Mouse (Mus musculus) G1E (cell line): ENCODE data around the gene Idh1. TPM values are rescaled to one million over a fixed set of nuclear protein-coding genes. Genes with fewer than 3 reads are reported as not detected.

Source experiments
- ATAC-seq: 2 replicates; pipeline ENCODE4 v1.8.0; 2016; ENCODE audit warnings: mild to moderate bottlenecking; ENCODE audit not compliant: insufficient number of reproducible peaks, poor library complexity, low FRiP score, severe bottlenecking; ENCODE audit errors: extremely low read depth
- DNase-seq: peaks from one replicate; pipeline ENCODE4 v3.0.0; 2012; ENCODE audit warnings: low spot score
- H3K27me3 ChIP-seq: 2 replicates; pipeline ENCODE4 v1.6.1; 2012; ENCODE audit warnings: mild to moderate bottlenecking, low read length, inconsistent platforms; ENCODE audit not compliant: insufficient read depth
- H3K36me3 ChIP-seq: replicated peaks from 2 replicates; pipeline ENCODE3; 2012; ENCODE audit warnings: mild to moderate bottlenecking, inconsistent platforms
- H3K4me1 ChIP-seq: 2 replicates; pipeline ENCODE4 v1.6.1; 2012; ENCODE audit warnings: low read depth, low read length, inconsistent platforms, mixed read lengths; ENCODE audit not compliant: insufficient read depth
- H3K4me3 ChIP-seq: 2 replicates; pipeline ENCODE4 v1.5.1; 2012; ENCODE audit warnings: low read depth, mild to moderate bottlenecking, inconsistent platforms, low read length, moderate library complexity, mixed read lengths
- H3K9me3 ChIP-seq: replicated peaks from 2 replicates; pipeline ENCODE4 v1.6.1; 2012; ENCODE audit warnings: inconsistent platforms
- CTCF ChIP-seq: IDR thresholded peaks from 2 replicates; pipeline ENCODE4 v1.5.1; 2012; ENCODE audit warnings: low read depth, low read length, inconsistent platforms, mixed read lengths
- GATA1 ChIP-seq: IDR thresholded peaks from 2 replicates; pipeline ENCODE4 v1.6.1; 2012; ENCODE audit warnings: borderline replicate concordance, low read length, inconsistent platforms, mixed read lengths
- GATA2 ChIP-seq: IDR thresholded peaks from 2 replicates; pipeline ENCODE4 v1.6.1; 2012; ENCODE audit warnings: low read depth, low read length, inconsistent platforms, borderline replicate concordance
- POLR2AphosphoS5 ChIP-seq: IDR thresholded peaks from 2 replicates; pipeline ENCODE4 v1.6.1; 2012; ENCODE audit warnings: low read depth, low read length, inconsistent platforms; ENCODE audit not compliant: insufficient replicate concordance
- TAL1 ChIP-seq: conservative IDR thresholded peaks from 2 replicates; pipeline ENCODE4 v1.6.1; 2012; ENCODE audit warnings: low read depth, low read length, inconsistent platforms, mixed read lengths
- polyA plus RNA-seq: library from polyadenylated mRNA; stranded (reverse); fragments of >175 nt; gene quantifications from 2 replicates; pipeline ENCODE4 v1.2.3, GENCODE M21; 2012
- total RNA-seq, 2 experiments: library from RNA; stranded (forward) in 1 of 2; stranded (reverse) in 1 of 2; fragments of 200-1000 nt in 1 of 2; fragments of >200 nt in 1 of 2; fragmentation: Nextera tagmentation in 1 of 2; gene quantifications; 2 replicates each; pipeline ENCODE4 v1.2.3; 2014 to 2017

Idh1 gene
- total and polyA plus RNA-seq, 3 experiments: 1.9 to 111 (median 29.9) TPM

- Histone ChIP-seq H3K27me3 (no peaks in the 10 kb centered on the region), H3K4me1 (no peaks in the 10 kb centered on the region), H3K4me3 (no peak overlapping the region), H3K36me3 (peaks cover 59% of the 10 kb centered on the region), H3K9me3 (no peaks in the 10 kb centered on the region)
- no peak for ATAC-seq
- DNase-seq: no peak
- TF ChIP-seq POLR2AphosphoS5 (no peak), GATA2 (no peak), GATA1 (no peak), TAL1 (no peak), CTCF (no peak)
Observed at GRCm38 (mm10) chr1:65217567-65217966, 31.3 kb upstream of the Idh1 start.

GRCm38 (mm10) chr1:65213214-65213613 is 26.9 kb upstream of the Idh1 start:
- DNase-seq (no peak), ATAC-seq (no peak)
- peaks cover 6% of the 10 kb centered on the region for H3K9me3 ChIP-seq
- no peaks in the 10 kb centered on the region for H3K27me3 ChIP-seq
- no peaks in the 10 kb centered on the region for H3K4me1 ChIP-seq
- no peak for TF ChIP-seq TAL1
- H3K4me3 ChIP-seq: no peak overlapping the region
- H3K36me3 ChIP-seq: peaks cover 64% of the 10 kb centered on the region

- DNase-seq (no peak), ATAC-seq (no peak; the same call in 1 of the 2 replicates)
- no peaks in the 10 kb centered on the region for H3K9me3 ChIP-seq
- no peaks in the 10 kb centered on the region for H3K27me3 ChIP-seq
- no peak for TF ChIP-seq GATA1
- H3K4me3 ChIP-seq: no peak overlapping the region
- H3K36me3 ChIP-seq: peaks cover 81% of the 10 kb centered on the region
- no peaks in the 10 kb centered on the region for H3K4me1 ChIP-seq
Observed at GRCm38 (mm10) chr1:65204299-65204698, 18.0 kb upstream of the Idh1 start.

GRCm38 (mm10) chr1:65198861-65199260 is 12.6 kb upstream of the Idh1 start:
- no peak overlapping the region for H3K4me3 ChIP-seq
- no peak for ATAC-seq
- DNase-seq: no peak
- TF ChIP-seq CTCF (no peak), GATA1 (no peak), GATA2 (no peak), POLR2AphosphoS5 (no peak), TAL1 (no peak)
- no peaks in the 10 kb centered on the region for H3K9me3 ChIP-seq
- no peaks in the 10 kb centered on the region for H3K4me1 ChIP-seq
- H3K27me3 ChIP-seq: no peaks in the 10 kb centered on the region
- H3K36me3 ChIP-seq: peaks cover 73% of the 10 kb centered on the region

- Histone ChIP-seq H3K27me3 (no peaks in the 10 kb centered on the region), H3K9me3 (no peaks in the 10 kb centered on the region), H3K4me3 (no peak overlapping the region), H3K36me3 (peaks cover 73% of the 10 kb centered on the region), H3K4me1 (no peaks in the 10 kb centered on the region)
- TF ChIP-seq POLR2AphosphoS5: no peak
- TF ChIP-seq GATA1: no peak
- TF ChIP-seq TAL1: no peak
- TF ChIP-seq GATA2: no peak
- DNase-seq: no peak
- peak; percentile 15; the same call in 1 of the 2 replicates for ATAC-seq
Observed at GRCm38 (mm10) chr1:65198425-65198824, 12.1 kb upstream of the Idh1 start.

GRCm38 (mm10) chr1:65193226-65193625 is 6.9 kb upstream of the Idh1 start:
- Histone ChIP-seq H3K4me3 (no peak overlapping the region), H3K9me3 (no peaks in the 10 kb centered on the region), H3K27me3 (no peaks in the 10 kb centered on the region), H3K4me1 (peaks cover 6% of the 10 kb centered on the region), H3K36me3 (peaks cover 68% of the 10 kb centered on the region)
- TF ChIP-seq GATA1 (no peak), GATA2 (no peak), TAL1 (no peak), POLR2AphosphoS5 (no peak), CTCF (no peak)
- DNase-seq (no peak), ATAC-seq (no peak)

GRCm38 (mm10) chr1:65190172-65190571 is 3.9 kb upstream of the Idh1 start:
- Histone ChIP-seq H3K9me3 (no peaks in the 10 kb centered on the region), H3K4me1 (peaks cover 25% of the 10 kb centered on the region), H3K36me3 (peaks cover 47% of the 10 kb centered on the region), H3K4me3 (no peak overlapping the region), H3K27me3 (no peaks in the 10 kb centered on the region)
- no peak for DNase-seq
- TF ChIP-seq POLR2AphosphoS5 (no peak), GATA1 (no peak)
- no peak for ATAC-seq
